Mouse (Mus musculus) stomach, embryonic 16.5 days (tissue): Measurements from ENCODE around the gene Ptprd. TPM values are rescaled to one million over a fixed set of nuclear protein-coding genes. Genes with fewer than 3 reads are reported as not detected.

Experiments used
- ATAC-seq: fragments of 200-750 bp; cut with Nextera tagmentation; 2 replicates; pipeline ENCODE4 v1.8.0; 2017; ENCODE audit warnings: moderate number of reproducible peaks, moderate TSS enrichment; ENCODE audit not compliant: insufficient read depth, low FRiP score
- H3K27ac ChIP-seq: fragments of 300-500 bp; sonication (generic); 2 replicates; pipeline ENCODE4 v1.5.1; 2014; ENCODE audit warnings: low read length
- H3K27me3 ChIP-seq: fragments of 300-500 bp; sonication (generic); 2 replicates; pipeline ENCODE4 v1.6.1; 2014; ENCODE audit warnings: low read length, control low read depth, mixed read lengths; ENCODE audit not compliant: control insufficient read depth, insufficient read depth
- H3K36me3 ChIP-seq: fragments of 300-500 bp; sonication (generic); 2 replicates; pipeline ENCODE4 v1.6.1; 2014; ENCODE audit warnings: low read length; ENCODE audit not compliant: control insufficient read depth, insufficient read depth
- H3K4me1 ChIP-seq: fragments of 300-500 bp; sonication (generic); 2 replicates; pipeline ENCODE4 v1.6.1; 2014; ENCODE audit warnings: low read length, control low read depth, mixed read lengths; ENCODE audit not compliant: control insufficient read depth, insufficient read depth
- H3K4me2 ChIP-seq: fragments of 300-500 bp; sonication (generic); 2 replicates; pipeline ENCODE4 v1.6.1; 2014; ENCODE audit warnings: low read depth, low read length, mixed read lengths
- H3K4me3 ChIP-seq: fragments of 300-500 bp; sonication (generic); replicated peaks from 2 replicates; pipeline ENCODE4 v1.5.1; 2014; ENCODE audit warnings: mild to moderate bottlenecking, low read length
- H3K9ac ChIP-seq: fragments of 300-500 bp; sonication (generic); 2 replicates; pipeline ENCODE4 v1.6.1; 2014; ENCODE audit warnings: low read length
- H3K9me3 ChIP-seq: fragments of 300-500 bp; sonication (generic); replicated peaks from 2 replicates; pipeline ENCODE4 v1.6.1; 2016; ENCODE audit warnings: low read length, control low read depth; ENCODE audit not compliant: control insufficient read depth
- WGBS: fragments of 180-500 bp; shearing (Covaris S2); extraction: QIAGEN DNeasy Blood & Tissue Kit; methylation state at CpG from one replicate; pipeline ENCODE4 v1.1.7; 2014; 5-methylcytosine and 5-hydroxymethylcytosine counted together
- polyA plus RNA-seq: library from polyadenylated mRNA; unstranded; fragments of >200 nt; fragmentation: Nextera tagmentation; extraction: Ambion mirVana; gene quantifications from 2 replicates; pipeline ENCODE4 v1.2.1, GENCODE M21; 2015

The Ptprd gene
- polyA plus RNA-seq, 1 experiment from 2014 or later = 11.0 TPM

- no peak for ATAC-seq
- Histone ChIP-seq H3K9me3 (no peaks in the 10 kb centered on the region), H3K4me1 (no peaks in the 10 kb centered on the region), H3K9ac (no peak overlapping the region), H3K27me3 (no peaks in the 10 kb centered on the region), H3K4me2 (no peak overlapping the region), H3K4me3 (no peak overlapping the region), H3K27ac (no peak overlapping the region), H3K36me3 (no peaks in the 10 kb centered on the region)
- 80% methylated on average over 3 of the region's 3 CpGs for WGBS
Measured at GRCm38 (mm10) chr4:78160451-78160850, 51.3 kb downstream of the Ptprd start.

DNA sequence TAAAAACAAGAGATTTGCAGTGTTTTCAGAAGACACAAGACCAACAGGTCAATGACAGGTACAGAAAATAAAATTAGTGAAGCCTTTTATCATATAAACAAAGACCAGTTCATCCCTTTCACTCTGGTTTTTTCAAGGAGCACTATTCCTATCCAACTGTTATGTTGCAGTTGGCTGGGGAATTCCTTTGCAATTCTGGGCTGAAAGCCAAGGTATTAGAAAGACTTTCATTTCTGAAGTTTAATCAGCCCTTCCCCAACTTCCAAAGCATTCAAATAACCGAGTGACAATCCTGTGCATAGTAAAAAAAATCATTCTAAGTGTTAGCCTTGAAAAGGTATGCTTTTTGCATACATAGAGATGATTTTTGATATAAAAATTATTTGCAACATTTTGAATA is 61.2 kb downstream of the Ptprd start:
- Histone ChIP-seq H3K36me3 (no peaks in the 10 kb centered on the region), H3K4me1 (no peaks in the 10 kb centered on the region), H3K9ac (no peak overlapping the region), H3K4me3 (no peak overlapping the region), H3K27ac (no peak overlapping the region), H3K9me3 (no peaks in the 10 kb centered on the region), H3K4me2 (no peak overlapping the region), H3K27me3 (no peaks in the 10 kb centered on the region)
- 14% methylated on average over 1 of the region's 1 CpGs for WGBS
- ATAC-seq = no peak

GRCm38 (mm10) chr4:78142767-78143148 is 69.0 kb downstream of the Ptprd start:
- Histone ChIP-seq H3K27ac (no peak overlapping the region), H3K4me1 (no peaks in the 10 kb centered on the region), H3K4me2 (no peak overlapping the region), H3K9me3 (no peaks in the 10 kb centered on the region), H3K27me3 (no peaks in the 10 kb centered on the region), H3K36me3 (no peaks in the 10 kb centered on the region), H3K9ac (no peak overlapping the region), H3K4me3 (no peak overlapping the region)
- 62% methylated on average over 1 of the region's 1 CpGs for WGBS
- no peak for ATAC-seq

DNA sequence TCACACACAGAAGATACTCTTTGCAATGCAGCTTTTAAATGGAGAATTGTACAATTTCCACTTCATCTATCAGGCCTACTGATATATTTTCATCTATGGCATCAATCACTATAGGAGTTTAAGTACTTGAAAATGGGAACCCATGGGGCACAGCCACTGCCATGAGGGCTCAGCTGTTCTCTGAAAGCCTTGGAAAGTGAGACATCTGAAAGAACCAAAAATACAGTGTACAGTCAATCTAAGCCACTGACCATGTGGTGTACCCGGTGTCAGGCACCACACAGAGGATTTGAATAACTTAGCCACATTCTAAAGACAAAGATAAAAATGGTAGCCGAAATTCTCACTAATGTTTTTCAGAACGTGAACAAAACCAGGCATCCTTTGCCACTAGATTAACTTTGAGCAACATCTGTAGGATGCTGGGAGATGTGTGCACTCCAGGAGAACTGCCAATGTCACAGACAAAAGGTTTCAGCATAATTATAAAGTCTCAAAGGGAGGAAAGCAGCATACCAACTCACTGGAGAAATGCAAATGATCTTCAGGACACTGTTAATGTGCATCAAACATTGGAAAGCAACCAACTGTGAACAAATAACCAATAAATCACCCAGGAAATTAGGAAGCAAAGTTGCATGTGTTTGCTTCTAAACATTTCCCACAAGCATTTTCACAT is 69.5 kb downstream of the Ptprd start:
- 79% methylated on average over 3 of the region's 3 CpGs for WGBS
- Histone ChIP-seq H3K27me3 (no peaks in the 10 kb centered on the region), H3K4me1 (no peaks in the 10 kb centered on the region), H3K27ac (no peak overlapping the region), H3K4me2 (no peak overlapping the region), H3K9ac (no peak overlapping the region), H3K9me3 (no peaks in the 10 kb centered on the region), H3K4me3 (no peak overlapping the region), H3K36me3 (no peaks in the 10 kb centered on the region)
- no peak for ATAC-seq

DNA sequence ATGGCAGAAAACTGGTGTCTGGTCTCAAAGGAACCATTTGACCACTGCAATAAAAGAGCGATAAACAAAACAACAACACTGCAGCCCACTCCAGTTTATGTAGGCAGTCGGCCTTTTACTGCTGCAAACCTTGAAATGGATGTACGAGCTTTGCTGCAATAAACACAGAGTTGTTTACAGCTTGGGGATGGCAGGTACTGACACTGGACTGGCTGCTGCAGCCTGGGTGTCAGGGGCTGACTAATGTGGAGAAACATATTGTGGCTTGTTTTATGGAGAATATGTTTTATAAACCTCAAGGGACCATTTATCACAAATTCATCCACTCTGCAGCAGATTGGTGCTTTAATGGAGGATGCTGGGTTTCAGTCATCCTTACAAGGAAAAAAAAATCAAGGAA is 100.9 kb downstream of the Ptprd start:
- H3K27me3 ChIP-seq = no peaks in the 10 kb centered on the region
- no peak overlapping the region for H3K4me3 ChIP-seq
- H3K9me3 ChIP-seq = no peaks in the 10 kb centered on the region
- WGBS = 38% methylated on average over 3 of the region's 3 CpGs
- H3K4me2 ChIP-seq = no peak overlapping the region
- no peak overlapping the region for H3K27ac ChIP-seq
- ATAC-seq = no peak
- H3K36me3 ChIP-seq = no peaks in the 10 kb centered on the region
- H3K4me1 ChIP-seq = no peaks in the 10 kb centered on the region
- H3K9ac ChIP-seq = no peak overlapping the region

- Histone ChIP-seq H3K9ac (no peak overlapping the region), H3K27ac (no peak overlapping the region), H3K27me3 (no peaks in the 10 kb centered on the region), H3K4me1 (no peaks in the 10 kb centered on the region), H3K4me3 (no peak overlapping the region), H3K9me3 (no peaks in the 10 kb centered on the region), H3K36me3 (no peaks in the 10 kb centered on the region), H3K4me2 (no peak overlapping the region)
- ATAC-seq = no peak
Measured at GRCm38 (mm10) chr4:78097526-78097925, 114.2 kb downstream of the Ptprd start.

- Histone ChIP-seq H3K27ac (no peak overlapping the region), H3K9me3 (no peaks in the 10 kb centered on the region), H3K27me3 (no peaks in the 10 kb centered on the region), H3K4me1 (no peaks in the 10 kb centered on the region), H3K9ac (no peak overlapping the region), H3K4me3 (no peak overlapping the region), H3K4me2 (no peak overlapping the region), H3K36me3 (no peaks in the 10 kb centered on the region)
- no peak for ATAC-seq
Measured at GRCm38 (mm10) chr4:78082744-78083143, 129.0 kb downstream of the Ptprd start.

DNA sequence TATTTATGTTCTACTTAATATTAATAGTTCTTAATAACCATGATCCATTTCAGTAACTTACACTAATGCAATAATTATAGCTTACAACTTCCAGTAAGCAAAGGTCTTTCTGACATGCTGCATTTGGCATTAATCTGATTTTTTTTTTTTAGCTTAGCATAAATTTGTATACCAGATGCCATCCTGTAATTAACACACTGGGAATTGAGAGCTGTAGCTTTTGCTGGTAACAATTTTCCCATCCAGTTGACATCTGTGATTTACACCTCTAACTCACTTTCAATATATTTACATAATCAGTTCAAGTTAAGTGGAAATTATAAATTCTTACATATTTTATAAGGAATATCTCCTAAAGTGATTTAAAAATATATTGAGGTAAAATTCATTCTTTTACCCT is 134.3 kb downstream of the Ptprd start:
- no peak overlapping the region for H3K9ac ChIP-seq
- H3K27me3 ChIP-seq = no peaks in the 10 kb centered on the region
- H3K4me2 ChIP-seq = no peak overlapping the region
- H3K4me3 ChIP-seq = no peak overlapping the region
- H3K36me3 ChIP-seq = no peaks in the 10 kb centered on the region
- no peaks in the 10 kb centered on the region for H3K4me1 ChIP-seq
- no peaks in the 10 kb centered on the region for H3K9me3 ChIP-seq
- ATAC-seq = no peak
- H3K27ac ChIP-seq = no peak overlapping the region

GRCm38 (mm10) chr4:78077087-78077486 is 134.7 kb downstream of the Ptprd start:
- ATAC-seq = no peak
- Histone ChIP-seq H3K27ac (no peak overlapping the region), H3K4me1 (no peaks in the 10 kb centered on the region), H3K9ac (no peak overlapping the region), H3K9me3 (no peaks in the 10 kb centered on the region), H3K27me3 (no peaks in the 10 kb centered on the region), H3K36me3 (no peaks in the 10 kb centered on the region), H3K4me3 (no peak overlapping the region), H3K4me2 (no peak overlapping the region)
- WGBS = 74% methylated on average over 1 of the region's 1 CpGs

GRCm38 (mm10) chr4:78038401-78038800 is 173.4 kb downstream of the Ptprd start:
- no peaks in the 10 kb centered on the region for H3K36me3 ChIP-seq
- no peak for ATAC-seq
- no peaks in the 10 kb centered on the region for H3K9me3 ChIP-seq
- H3K27me3 ChIP-seq = no peaks in the 10 kb centered on the region
- no peaks in the 10 kb centered on the region for H3K4me1 ChIP-seq
- H3K9ac ChIP-seq = no peak overlapping the region
- no peak overlapping the region for H3K27ac ChIP-seq
- no peak overlapping the region for H3K4me2 ChIP-seq
- no peak overlapping the region for H3K4me3 ChIP-seq
- WGBS = 76% methylated on average over 5 of the region's 5 CpGs
